Mouse (Mus musculus) G1E (cell line): ENCODE measurements around the gene Myo3b.

ENCODE experiments used
- CTCF ChIP-seq: IDR thresholded peaks from 2 replicates; pipeline ENCODE4 v1.5.1; 2012; ENCODE audit warnings: low read depth, low read length, inconsistent platforms, mixed read lengths
- GATA1 ChIP-seq: IDR thresholded peaks from 2 replicates; pipeline ENCODE4 v1.6.1; 2012; ENCODE audit warnings: borderline replicate concordance, low read length, inconsistent platforms, mixed read lengths
- TAL1 ChIP-seq: conservative IDR thresholded peaks from 2 replicates; pipeline ENCODE4 v1.6.1; 2012; ENCODE audit warnings: low read depth, low read length, inconsistent platforms, mixed read lengths

GRCm38 (mm10) chr2:70400321-70400720 is 361.4 kb downstream of the Myo3b start:
- TF ChIP-seq CTCF (no peak), GATA1 (no peak), TAL1 (no peak)
